Mouse (Mus musculus) midbrain, postnatal 0 days (tissue): ENCODE results near the gene Stxbp3. TPM values are rescaled to one million over a fixed set of nuclear protein-coding genes. Genes with fewer than 3 reads are reported as not detected.
"Not testable (repeated sequence)": the region's sequence is repeated elsewhere in the genome, so short reads cannot be mapped to it uniquely, and the experiment has no call there.

Source experiments
- ATAC-seq: fragments of 200-750 bp; cut with Nextera tagmentation; 2 replicates; pipeline ENCODE4 v1.8.0; 2017; ENCODE audit warnings: moderate number of reproducible peaks, mild to moderate bottlenecking, moderate TSS enrichment, moderate library complexity; ENCODE audit not compliant: low FRiP score
- DNase-seq: peaks from one replicate; pipeline ENCODE4 v3.0.0-alpha.2; 2015; ENCODE audit warnings: low spot score
- H3K27ac ChIP-seq: fragments of 300-500 bp; sonication (generic); 2 replicates; pipeline ENCODE4 v1.5.1; 2014; ENCODE audit warnings: low read depth, mild to moderate bottlenecking, low read length, mixed read lengths
- H3K27me3 ChIP-seq: fragments of 300-500 bp; sonication (generic); 2 replicates; pipeline ENCODE4 v1.6.1; 2014; ENCODE audit warnings: low read length, control low read depth, mixed read lengths; ENCODE audit not compliant: insufficient read depth
- H3K36me3 ChIP-seq: fragments of 300-500 bp; sonication (generic); 2 replicates; pipeline ENCODE4 v1.6.1; 2014; ENCODE audit warnings: low read length, control low read depth, mixed read lengths; ENCODE audit not compliant: insufficient read depth
- H3K4me1 ChIP-seq: fragments of 300-500 bp; sonication (generic); 2 replicates; pipeline ENCODE4 v1.6.1; 2014; ENCODE audit warnings: mild to moderate bottlenecking, control low read depth, antibody characterized with exemption, low read length, mixed read lengths; ENCODE audit not compliant: insufficient read depth
- H3K4me2 ChIP-seq: fragments of 300-500 bp; sonication (generic); 2 replicates; pipeline ENCODE4 v1.6.1; 2014; ENCODE audit warnings: low read depth, mild to moderate bottlenecking, low read length, mixed read lengths; ENCODE audit not compliant: poor library complexity, severe bottlenecking
- H3K4me3 ChIP-seq: fragments of 300-500 bp; sonication (generic); 2 replicates; pipeline ENCODE4 v1.5.1; 2014; ENCODE audit warnings: low read depth, mild to moderate bottlenecking, low read length, moderate library complexity
- H3K9ac ChIP-seq: fragments of 300-500 bp; sonication (generic); replicated peaks from 2 replicates; pipeline ENCODE4 v1.6.1; 2014; ENCODE audit warnings: mild to moderate bottlenecking, low read length, moderate library complexity, mixed read lengths; ENCODE audit not compliant: poor library complexity, severe bottlenecking
- H3K9me3 ChIP-seq: fragments of 300-500 bp; sonication (generic); 2 replicates; pipeline ENCODE4 v1.6.1; 2016; ENCODE audit warnings: low read length, control low read depth
- CTCF ChIP-seq: IDR thresholded peaks from 2 replicates; pipeline ENCODE4 v1.5.1; 2016; ENCODE audit warnings: antibody characterized with exemption, mild to moderate bottlenecking
- WGBS: fragments of 180-500 bp; shearing (Covaris S2); extraction: QIAGEN DNeasy Blood & Tissue Kit; methylation state at CpG from one replicate; pipeline ENCODE4 v1.1.7; 2014; 5-methylcytosine and 5-hydroxymethylcytosine counted together
- polyA plus RNA-seq: library from polyadenylated mRNA; unstranded; fragments of >200 nt; fragmentation: Nextera tagmentation; extraction: Ambion mirVana; gene quantifications from 2 replicates; pipeline ENCODE4 v1.2.1, GENCODE M21; 2015
- total RNA-seq: library from RNA; depleted of rRNA; stranded (reverse); fragments of >200 nt; gene quantifications from 2 replicates; pipeline ENCODE4 v1.2.3, GENCODE M21; 2014

Stxbp3 gene
- total and polyA plus RNA-seq, 2 experiments from 2014 or later, result 11.7 to 12.3 TPM

GRCm38 (mm10) chr3:108884706-108885289 is 44.5 kb upstream of the Stxbp3 start:
- ATAC-seq (no peak), DNase-seq (peak; percentile 27)
- H3K4me2 ChIP-seq, result no peak overlapping the region
- H3K9ac ChIP-seq, result no peak overlapping the region
- TF ChIP-seq CTCF, result no peak
- WGBS, result 39% methylated on average over 8 of the region's 8 CpGs
- H3K9me3 ChIP-seq, result no peaks in the 10 kb centered on the region
- no peaks in the 10 kb centered on the region for H3K27me3 ChIP-seq
- H3K4me1 ChIP-seq, result no peaks in the 10 kb centered on the region
- H3K27ac ChIP-seq, result no peak overlapping the region
- no peaks in the 10 kb centered on the region for H3K36me3 ChIP-seq
- H3K4me3 ChIP-seq, result no peak overlapping the region

- H3K27ac ChIP-seq, result no peak overlapping the region
- no peaks in the 10 kb centered on the region for H3K9me3 ChIP-seq
- no peak overlapping the region for H3K9ac ChIP-seq
- H3K4me2 ChIP-seq, result no peak overlapping the region
- H3K27me3 ChIP-seq, result no peaks in the 10 kb centered on the region
- WGBS, result 82% methylated on average over 2 of the region's 2 CpGs
- no peak for ATAC-seq
- TF ChIP-seq CTCF, result no peak
- H3K4me3 ChIP-seq, result no peak overlapping the region
- no peak for DNase-seq
- H3K4me1 ChIP-seq, result no peaks in the 10 kb centered on the region
- H3K36me3 ChIP-seq, result no peaks in the 10 kb centered on the region
These were observed 42.7 kb upstream of the Stxbp3 start for GRCm38 (mm10) chr3:108883067-108883466.

GRCm38 (mm10) chr3:108881873-108882272 is 41.5 kb upstream of the Stxbp3 start:
- WGBS, result 40% methylated on average over 4 of the region's 4 CpGs

GRCm38 (mm10) chr3:108880544-108881507 is 40.5 kb upstream of the Stxbp3 start:
- H3K9me3 ChIP-seq, result no peaks in the 10 kb centered on the region
- no peak overlapping the region for H3K27ac ChIP-seq
- TF ChIP-seq CTCF, result no peak
- no peak overlapping the region for H3K9ac ChIP-seq
- ATAC-seq (no peak), DNase-seq (peak; percentile 5)
- no peaks in the 10 kb centered on the region for H3K4me1 ChIP-seq
- H3K27me3 ChIP-seq, result no peaks in the 10 kb centered on the region
- no peak overlapping the region for H3K4me3 ChIP-seq
- H3K36me3 ChIP-seq, result no peaks in the 10 kb centered on the region
- 75% methylated on average over 28 of the region's 28 CpGs for WGBS
- H3K4me2 ChIP-seq, result no peak overlapping the region

More at GRCm38 (mm10) chr3:108881873-108882272, 41.5 kb upstream of the Stxbp3 start:
- H3K27me3 ChIP-seq, H3K36me3 ChIP-seq, ATAC-seq, H3K4me1 ChIP-seq, H3K4me3 ChIP-seq, H3K9me3 ChIP-seq, H3K27ac ChIP-seq, DNase-seq, H3K4me2 ChIP-seq, H3K9ac ChIP-seq: not testable (repeated sequence)

- DNase-seq (no peak), ATAC-seq (no peak)
- Histone ChIP-seq H3K27me3 (no peaks in the 10 kb centered on the region), H3K36me3 (no peaks in the 10 kb centered on the region), H3K9ac (no peak overlapping the region), H3K27ac (no peak overlapping the region), H3K4me2 (no peak overlapping the region), H3K9me3 (no peaks in the 10 kb centered on the region), H3K4me3 (no peak overlapping the region), H3K4me1 (no peaks in the 10 kb centered on the region)
- no peak for TF ChIP-seq CTCF
- WGBS, result 56% methylated on average over 5 of the region's 5 CpGs
These were observed 39.6 kb upstream of the Stxbp3 start for GRCm38 (mm10) chr3:108879836-108880435.

- no peaks in the 10 kb centered on the region for H3K9me3 ChIP-seq
- no peaks in the 10 kb centered on the region for H3K27me3 ChIP-seq
- H3K9ac ChIP-seq, result no peak overlapping the region
- ATAC-seq, result no peak
- no peak overlapping the region for H3K4me3 ChIP-seq
- no peak for TF ChIP-seq CTCF
- H3K4me2 ChIP-seq, result no peak overlapping the region
- WGBS, result 46% methylated on average over 2 of the region's 2 CpGs
- no peaks in the 10 kb centered on the region for H3K36me3 ChIP-seq
- peak; percentile 20 for DNase-seq
- H3K4me1 ChIP-seq, result no peaks in the 10 kb centered on the region
- no peak overlapping the region for H3K27ac ChIP-seq
These were observed 38.8 kb upstream of the Stxbp3 start for GRCm38 (mm10) chr3:108879129-108879528.
